Mouse (Mus musculus) skeletal muscle tissue, adult 2 months (tissue): ENCODE data around the gene Lgr4.
A peak's percentile ranks its signal among the peaks of the same experiment; 100 is the strongest.

Source experiments
- DNase-seq: peaks from one replicate; pipeline ENCODE4 v3.0.0-alpha.2; 2012; ENCODE audit warnings: low read depth, low spot score

Gene Lgr4

DNA sequence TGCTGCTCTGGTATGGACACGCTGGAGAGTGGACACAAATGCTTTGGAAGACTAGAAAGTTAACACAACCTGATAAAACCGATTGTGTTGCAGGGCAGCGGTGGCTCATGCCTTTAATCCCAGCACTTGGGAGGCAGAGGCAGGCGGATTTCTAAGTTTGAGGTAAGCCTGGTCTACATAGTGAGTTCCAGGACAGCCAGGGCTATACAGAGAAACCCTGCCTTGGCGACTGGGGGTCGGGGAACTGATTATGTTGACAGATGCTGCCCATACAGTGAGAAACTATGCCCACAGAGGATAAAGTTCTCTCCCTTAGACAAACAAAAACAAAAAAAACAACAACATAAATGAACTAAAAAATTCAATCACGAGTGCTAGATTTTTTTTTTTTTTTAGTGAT lies 99.6 kb downstream of the Lgr4 start:
- no peak for DNase-seq

DNA sequence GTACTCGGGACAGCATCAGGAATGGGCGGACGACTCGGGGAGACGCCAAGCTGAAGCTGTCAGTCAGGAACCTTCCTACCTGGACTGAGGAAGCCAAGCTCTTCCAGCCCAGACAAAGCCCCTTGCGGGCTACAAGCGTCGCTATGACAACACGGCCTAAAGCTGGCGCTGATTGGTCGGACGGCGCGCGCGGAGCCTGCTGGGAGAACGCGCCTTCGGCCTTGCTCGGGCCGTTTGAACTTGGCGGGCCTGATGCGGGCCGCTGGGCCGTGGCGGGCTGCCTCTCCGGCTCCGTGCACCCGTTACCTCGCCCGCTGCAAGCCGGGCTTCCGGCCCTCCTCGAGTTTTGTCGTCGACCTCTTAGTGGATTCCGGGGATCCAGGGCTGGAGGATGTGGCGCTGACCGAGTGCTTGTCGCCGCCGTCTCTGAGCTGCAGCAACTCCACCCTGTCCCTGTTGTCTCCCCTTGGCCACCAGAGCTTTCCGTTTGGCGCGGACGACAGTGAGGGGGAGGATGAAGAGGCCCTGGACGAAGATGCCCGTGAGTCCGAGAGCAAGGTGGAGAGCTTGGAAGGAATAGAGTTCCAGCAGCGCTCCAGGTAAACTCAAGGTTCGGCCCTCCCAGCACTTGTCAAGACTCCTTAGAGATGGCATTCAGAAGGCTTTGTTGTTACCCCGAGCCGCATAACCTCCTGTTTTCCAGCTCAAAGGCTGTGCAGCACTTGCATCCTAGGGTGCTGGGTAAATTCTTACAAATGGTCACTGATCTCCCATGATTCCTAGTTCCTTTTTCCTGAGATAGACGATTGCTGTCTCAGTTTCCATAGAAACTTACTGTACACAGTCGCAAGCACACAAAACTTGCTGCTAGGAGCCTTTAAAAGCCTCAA lies 100.4 kb downstream of the Lgr4 start, which contains the start of gene Ccdc34:
Gene Ccdc34 (plus strand): TSS at position 202 of the 890 bp plus-strand sequence.
- DNase-seq: peak; percentile 84

DNA sequence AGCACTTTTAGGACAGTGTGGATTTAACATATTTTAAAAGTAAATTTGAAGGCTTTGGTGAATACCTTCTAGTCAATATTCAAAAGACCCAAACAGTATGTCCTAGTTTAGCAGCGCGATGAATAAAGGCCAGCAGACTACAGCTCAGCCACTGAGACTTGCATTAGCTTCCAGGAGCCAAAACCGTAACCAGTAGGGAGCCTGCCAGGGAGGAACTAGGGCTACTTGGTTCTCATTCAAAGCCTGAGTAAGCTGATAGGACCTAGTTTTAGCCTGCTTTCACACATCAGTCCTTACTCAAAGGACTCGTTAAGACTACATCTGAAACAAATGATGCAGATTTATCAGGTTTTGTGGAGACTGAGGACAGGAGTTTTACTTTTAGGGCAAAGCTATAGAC lies 102.2 kb downstream of the Lgr4 start:
- DNase-seq: peak; percentile 67

DNA sequence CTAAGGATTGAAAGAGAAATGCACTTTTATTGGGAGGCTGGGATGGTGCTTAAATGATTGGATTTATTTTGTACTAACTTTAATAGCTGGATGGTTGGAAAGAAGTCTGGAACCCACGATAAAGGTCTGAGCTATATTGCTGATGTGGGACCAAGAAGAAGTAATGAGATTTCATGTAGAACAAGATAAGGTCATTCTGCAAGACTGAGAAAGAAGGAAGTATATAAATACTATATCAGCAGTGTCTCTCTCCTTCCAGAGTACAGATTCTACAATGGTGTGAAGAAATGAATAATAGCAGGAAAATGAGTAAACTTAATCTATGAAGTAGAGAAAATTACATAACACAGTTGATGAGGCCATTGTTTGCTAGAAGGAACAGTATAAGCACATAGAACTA lies 103.0 kb downstream of the Lgr4 start:
- DNase-seq: no peak

DNA sequence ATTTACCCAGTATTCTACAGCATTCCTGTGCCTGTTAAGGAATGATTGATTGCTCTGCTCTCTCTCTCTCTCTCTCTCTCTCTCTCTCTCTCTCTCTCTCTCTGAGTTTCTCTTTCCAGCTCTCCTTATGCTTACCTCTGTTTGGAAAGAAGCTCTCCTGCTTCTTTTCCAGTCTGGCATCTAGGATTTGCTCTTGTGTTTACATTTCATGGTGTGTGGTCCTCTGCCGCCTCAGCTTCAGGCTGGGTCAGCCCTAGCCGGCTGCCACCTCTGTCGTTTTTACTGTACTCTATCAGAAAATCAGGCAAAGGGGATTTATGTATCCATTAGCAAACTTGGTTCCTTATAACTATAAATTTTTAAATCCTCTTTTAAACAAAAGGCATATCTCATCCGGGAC lies 118.8 kb downstream of the Lgr4 start:
- DNase-seq: no peak

DNA sequence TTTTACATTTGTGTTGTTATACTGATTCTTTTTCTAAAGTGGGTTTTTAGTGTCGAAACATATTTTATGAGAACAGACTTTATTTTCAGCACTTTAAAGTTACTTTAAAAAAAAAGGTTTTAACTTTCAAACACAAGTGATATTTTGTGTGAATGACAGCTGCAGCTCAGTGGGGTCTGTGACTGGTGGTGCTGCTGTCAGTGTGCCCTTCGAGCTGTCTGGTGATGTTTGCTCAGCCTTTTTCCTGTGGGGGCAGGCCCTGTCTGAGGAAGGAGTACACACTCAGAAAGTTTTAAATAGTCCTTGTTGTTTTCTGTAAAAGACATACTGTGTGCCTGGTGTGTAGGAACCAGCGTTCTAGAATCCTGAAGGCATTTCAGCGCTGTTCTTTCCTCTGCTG lies 119.2 kb downstream of the Lgr4 start:
- DNase-seq: no peak

DNA sequence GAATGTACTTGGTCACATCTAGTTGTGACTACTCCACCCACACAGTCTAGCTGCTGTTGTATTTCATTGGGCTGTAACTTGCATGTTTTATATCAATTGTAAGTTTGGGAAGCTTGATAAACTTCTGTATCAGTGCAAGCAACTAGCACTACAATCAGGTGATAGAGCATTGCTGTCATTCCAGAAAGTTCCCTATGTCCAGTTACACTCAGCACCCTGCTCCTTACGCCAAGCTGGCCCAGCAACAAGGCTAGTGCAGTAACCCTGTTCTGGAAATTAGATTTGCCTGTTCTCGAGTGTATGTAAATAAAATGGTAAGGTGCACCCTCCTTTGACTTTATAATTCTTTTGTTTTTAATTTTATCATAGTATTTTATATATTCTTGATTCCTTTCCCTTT lies 119.8 kb downstream of the Lgr4 start:
- DNase-seq: no peak

DNA sequence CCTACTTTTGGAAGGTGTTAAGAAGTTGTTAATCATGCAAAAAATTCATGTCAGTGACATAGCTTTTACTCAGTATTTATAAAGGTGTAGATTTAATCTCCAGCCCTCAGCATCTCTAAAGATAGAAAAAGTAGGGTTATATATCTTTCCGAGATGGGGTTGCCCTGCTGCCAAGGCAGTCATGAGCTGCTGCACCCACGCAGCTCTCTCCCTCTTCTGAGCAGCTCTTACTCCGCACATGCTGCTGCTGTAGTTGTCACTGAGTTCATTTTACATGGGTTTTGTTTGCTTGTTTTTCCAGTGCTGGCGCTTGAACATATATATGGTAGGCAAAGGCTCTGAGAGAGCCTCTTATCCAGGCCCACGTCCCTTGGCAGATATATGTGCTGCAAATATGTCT lies 120.9 kb downstream of the Lgr4 start:
- no peak for DNase-seq

DNA sequence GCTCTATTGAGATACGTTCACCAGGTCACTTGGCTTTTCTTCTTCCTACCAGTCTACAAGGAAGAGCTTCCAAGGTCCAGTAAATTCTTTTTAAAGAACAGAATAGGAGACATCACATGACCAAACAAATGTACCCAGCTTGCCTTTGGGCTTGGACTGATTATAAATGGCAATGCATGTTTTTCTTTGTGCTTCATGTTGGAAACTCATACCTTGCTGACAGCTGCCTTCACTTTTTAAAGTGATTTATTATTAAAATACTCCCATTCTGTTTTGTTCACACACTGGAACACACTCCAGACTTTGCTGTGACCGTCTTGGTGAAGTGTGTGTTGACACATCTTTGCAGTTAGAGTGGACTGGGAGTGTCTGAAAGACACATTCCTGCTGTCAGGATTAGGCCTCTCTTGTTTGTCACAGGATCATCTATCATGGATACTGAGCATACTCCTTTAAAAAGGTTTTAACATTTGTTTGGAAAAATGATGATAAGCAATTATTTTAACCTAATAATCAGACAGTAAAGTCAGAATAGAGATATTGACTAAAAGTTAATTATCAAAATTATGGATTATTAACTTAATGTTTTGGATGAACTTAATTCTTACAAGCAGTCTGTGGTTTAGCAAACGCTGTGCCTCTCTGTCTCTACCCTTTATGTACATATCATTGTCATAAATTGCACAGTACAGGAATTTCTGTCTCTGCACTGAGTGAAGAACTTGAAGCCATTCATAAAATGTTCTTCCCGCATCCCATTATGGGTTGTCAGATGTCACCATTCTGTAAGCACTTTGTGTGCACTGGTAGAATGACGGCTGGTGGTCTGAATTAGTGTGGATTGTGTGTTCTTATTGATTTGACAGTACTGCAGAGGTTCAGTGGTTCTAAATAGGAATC lies 125.7 kb downstream of the Lgr4 start:
- DNase-seq: no peak

DNA sequence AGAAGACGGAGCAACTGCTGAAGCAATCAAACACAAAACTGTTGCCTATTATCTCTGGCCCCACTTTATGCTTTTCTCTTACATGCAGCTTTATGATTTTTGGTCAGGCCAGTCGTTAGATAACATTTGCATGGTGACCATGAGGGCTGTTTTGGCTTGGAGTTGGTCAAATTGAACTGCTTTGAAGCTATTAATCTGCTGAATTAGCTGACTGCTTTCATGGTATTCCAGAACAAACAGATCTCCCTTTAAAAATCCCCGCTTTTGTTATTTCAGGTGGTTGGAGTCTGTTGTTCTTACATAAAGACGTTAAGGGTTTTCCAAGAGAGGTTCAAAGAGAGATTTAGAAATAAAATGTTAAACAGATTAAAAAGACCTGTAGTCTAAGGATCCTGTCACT lies 141.0 kb downstream of the Lgr4 start:
- no peak for DNase-seq

DNA sequence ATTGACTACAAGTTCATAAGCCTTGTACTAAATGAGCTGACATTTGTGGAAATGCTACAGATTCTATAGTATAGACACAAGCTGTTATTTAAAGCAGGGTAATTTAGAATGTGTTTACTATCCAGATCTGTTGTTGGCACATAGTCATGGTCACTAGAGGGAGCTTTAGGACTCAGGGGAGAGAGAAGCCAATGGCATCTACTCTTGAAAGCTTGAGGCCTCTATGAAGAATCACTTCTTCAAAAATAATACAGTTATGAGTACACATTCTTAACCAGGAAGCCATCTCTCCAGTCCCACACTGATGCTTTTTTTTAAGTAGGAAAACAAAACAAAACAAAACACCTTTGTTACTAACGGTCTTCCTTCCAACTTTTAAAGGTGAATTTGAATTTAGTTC lies 145.7 kb downstream of the Lgr4 start:
- DNase-seq: no peak
